Mouse (Mus musculus): ENCODE data around the gene Plxna4. TPM values are rescaled to one million over a fixed set of nuclear protein-coding genes. Genes with fewer than 3 reads are reported as not detected.

The Plxna4 gene
- polyA plus RNA-seq, 1 experiment, result 1.7 TPM

- no peak overlapping the region for H3K4me3 ChIP-seq (ENCODE audit: insufficient read depth, low read length)
- H3K27ac ChIP-seq (ENCODE audit: insufficient read depth, low read length), result no peak overlapping the region
- H3K4me1 ChIP-seq (ENCODE audit: control insufficient read depth, insufficient read depth, low read length), result no peaks in the 10 kb centered on the region
- TF ChIP-seq POLR2A (IDR thresholded peaks at IDR 0.05; ENCODE audit: low read depth, low read length), result no peak
- TF ChIP-seq CTCF (IDR thresholded peaks at IDR 0.05; ENCODE audit: borderline replicate concordance, insufficient read depth, low read length), result no peak
Observed at GRCm38 (mm10) chr6:32325851-32326250, 262.1 kb downstream of the Plxna4 start.

GRCm38 (mm10) chr6:32321187-32321586, 266.8 kb downstream of the Plxna4 start:
- Histone ChIP-seq H3K4me1 (ENCODE audit: control insufficient read depth, insufficient read depth, low read length) (no peaks in the 10 kb centered on the region), H3K27ac (ENCODE audit: insufficient read depth, low read length) (no peak overlapping the region), H3K4me3 (ENCODE audit: insufficient read depth, low read length) (no peak overlapping the region)
- TF ChIP-seq CTCF (IDR thresholded peaks at IDR 0.05; ENCODE audit: borderline replicate concordance, insufficient read depth, low read length) (no peak), POLR2A (IDR thresholded peaks at IDR 0.05; ENCODE audit: low read depth, low read length) (no peak)

DNA sequence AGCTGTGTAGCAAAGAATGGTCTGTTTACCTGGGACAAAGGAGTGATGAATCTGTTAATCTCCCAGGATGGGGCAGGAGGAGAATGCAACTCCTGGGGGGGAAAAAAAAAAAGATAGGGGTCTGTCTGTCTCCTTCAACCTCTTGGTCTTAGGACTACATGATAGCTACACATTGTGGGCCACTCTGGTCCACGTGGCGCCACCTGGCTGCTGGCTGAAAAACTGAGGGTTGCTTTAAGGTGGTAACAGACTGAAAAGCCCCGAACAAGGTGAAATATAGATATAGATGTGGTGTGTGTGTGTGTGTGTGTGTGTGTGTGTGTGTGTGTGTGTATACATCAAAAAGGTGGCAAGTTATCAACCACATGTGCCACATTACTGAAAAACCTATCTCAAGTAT, 267.7 kb downstream of the Plxna4 start:
- Histone ChIP-seq H3K4me1 (ENCODE audit: control insufficient read depth, insufficient read depth, low read length) (no peaks in the 10 kb centered on the region), H3K27ac (ENCODE audit: insufficient read depth, low read length) (no peak overlapping the region), H3K4me3 (ENCODE audit: insufficient read depth, low read length) (no peak overlapping the region)
- TF ChIP-seq CTCF (IDR thresholded peaks at IDR 0.05; ENCODE audit: borderline replicate concordance, insufficient read depth, low read length) (peak; percentile 52; the same call in 1 of the 2 replicates), POLR2A (IDR thresholded peaks at IDR 0.05; ENCODE audit: low read depth, low read length) (no peak)

DNA sequence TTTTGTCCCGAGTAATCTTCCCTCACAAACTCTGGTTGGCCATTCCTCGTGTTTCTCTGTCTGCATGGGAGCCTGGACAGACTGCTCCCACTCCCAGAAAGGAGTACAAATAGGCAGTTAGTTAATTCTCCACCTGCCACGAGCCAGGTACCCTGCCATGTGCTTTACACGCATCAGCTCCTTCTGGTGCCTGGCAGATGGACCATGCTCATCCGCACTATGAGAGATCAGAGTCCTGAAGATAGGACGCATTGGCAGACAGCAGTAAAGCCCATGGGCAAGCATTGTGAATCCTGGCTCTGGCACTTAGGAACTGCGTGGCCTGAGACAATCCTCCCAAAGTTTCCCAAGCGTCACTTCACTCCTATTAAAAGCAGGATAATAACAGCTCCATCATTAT, 270.5 kb downstream of the Plxna4 start:
- no peak overlapping the region for H3K27ac ChIP-seq (ENCODE audit: insufficient read depth, low read length)
- H3K4me3 ChIP-seq (ENCODE audit: insufficient read depth, low read length), result no peak overlapping the region
- H3K4me1 ChIP-seq (ENCODE audit: control insufficient read depth, insufficient read depth, low read length), result no peaks in the 10 kb centered on the region
- no peak for TF ChIP-seq POLR2A (IDR thresholded peaks at IDR 0.05; ENCODE audit: low read depth, low read length)
- no peak for TF ChIP-seq CTCF (IDR thresholded peaks at IDR 0.05; ENCODE audit: borderline replicate concordance, insufficient read depth, low read length)

DNA sequence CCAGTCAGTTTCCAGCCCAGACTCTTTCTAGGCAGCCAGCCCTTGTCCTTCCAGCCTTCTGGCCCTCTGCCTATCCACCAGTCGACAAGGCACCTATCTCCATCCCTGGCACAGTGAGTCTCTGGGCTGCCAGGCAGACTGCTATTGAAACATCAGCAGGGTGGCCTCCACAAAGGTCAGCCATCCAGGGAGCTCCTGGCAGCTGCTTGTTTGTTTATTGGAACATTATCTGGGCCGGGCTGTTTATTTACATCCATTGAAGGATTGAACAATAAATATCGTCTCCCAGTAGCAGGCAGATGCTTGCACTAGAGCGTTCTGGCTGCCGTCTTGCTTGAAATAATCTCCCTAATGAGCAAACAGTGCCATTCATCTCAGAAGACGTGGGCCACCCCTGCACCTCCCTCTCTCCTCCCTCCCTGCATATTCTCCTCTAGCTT, 273.0 kb downstream of the Plxna4 start:
- no peaks in the 10 kb centered on the region for H3K4me1 ChIP-seq (ENCODE audit: control insufficient read depth, insufficient read depth, low read length)
- TF ChIP-seq CTCF (IDR thresholded peaks at IDR 0.05; ENCODE audit: borderline replicate concordance, insufficient read depth, low read length), result no peak
- TF ChIP-seq POLR2A (IDR thresholded peaks at IDR 0.05; ENCODE audit: low read depth, low read length), result no peak
- H3K27ac ChIP-seq (ENCODE audit: insufficient read depth, low read length), result no peak overlapping the region
- no peak overlapping the region for H3K4me3 ChIP-seq (ENCODE audit: insufficient read depth, low read length)

DNA sequence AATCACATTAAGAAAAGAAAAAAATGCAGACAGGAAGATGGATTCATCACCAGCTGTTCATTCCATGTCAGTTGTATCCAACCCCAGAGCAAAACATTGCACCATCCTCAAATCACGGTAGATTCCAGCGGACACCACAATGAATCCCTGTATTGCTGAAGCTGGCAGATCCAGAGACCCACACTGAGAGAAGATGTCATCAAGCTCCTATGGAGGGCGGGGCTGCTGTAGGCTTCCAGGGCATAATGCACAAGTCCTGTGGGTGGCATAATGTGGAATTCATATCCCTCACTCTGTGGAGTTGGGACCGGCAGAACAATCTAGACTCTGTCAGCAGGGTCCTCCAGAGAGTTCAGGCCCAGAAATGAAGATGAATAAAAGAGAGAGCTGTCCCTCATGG, 278.8 kb downstream of the Plxna4 start:
- no peak for TF ChIP-seq POLR2A (IDR thresholded peaks at IDR 0.05; ENCODE audit: low read depth, low read length)
- TF ChIP-seq CTCF (IDR thresholded peaks at IDR 0.05; ENCODE audit: borderline replicate concordance, insufficient read depth, low read length), result no peak
- Histone ChIP-seq H3K4me1 (ENCODE audit: control insufficient read depth, insufficient read depth, low read length) (no peaks in the 10 kb centered on the region), H3K27ac (ENCODE audit: insufficient read depth, low read length) (no peak overlapping the region), H3K4me3 (ENCODE audit: insufficient read depth, low read length) (no peak overlapping the region)

DNA sequence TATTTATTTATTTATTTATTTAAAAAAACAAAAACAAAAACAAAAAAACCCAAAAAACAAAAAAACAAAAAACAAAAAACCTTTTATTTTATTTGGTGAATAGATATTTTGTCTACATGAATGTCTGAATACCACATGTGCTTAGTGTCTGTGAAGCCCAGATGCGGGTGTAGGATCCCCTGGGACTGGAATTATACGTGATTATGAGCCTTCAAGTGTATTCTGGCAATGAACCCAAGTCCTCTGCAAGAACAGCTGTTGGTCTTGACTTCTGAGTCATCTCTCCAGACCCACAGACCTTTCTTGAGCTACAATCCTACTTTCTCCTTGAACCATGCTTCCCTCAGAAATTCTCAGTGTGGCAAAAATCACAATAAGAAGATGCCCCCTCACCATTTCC, 287.4 kb downstream of the Plxna4 start:
- no peak for TF ChIP-seq POLR2A (IDR thresholded peaks at IDR 0.05; ENCODE audit: low read depth, low read length)
- no peak for TF ChIP-seq CTCF (IDR thresholded peaks at IDR 0.05; ENCODE audit: borderline replicate concordance, insufficient read depth, low read length)
- H3K27ac ChIP-seq (ENCODE audit: insufficient read depth, low read length), result no peak overlapping the region
- H3K4me3 ChIP-seq (ENCODE audit: insufficient read depth, low read length), result no peak overlapping the region
- H3K4me1 ChIP-seq (ENCODE audit: control insufficient read depth, insufficient read depth, low read length), result no peaks in the 10 kb centered on the region

GRCm38 (mm10) chr6:32281457-32281856, 306.5 kb downstream of the Plxna4 start:
- Histone ChIP-seq H3K27ac (ENCODE audit: insufficient read depth, low read length) (no peak overlapping the region), H3K4me1 (ENCODE audit: control insufficient read depth, insufficient read depth, low read length) (no peaks in the 10 kb centered on the region)
- TF ChIP-seq POLR2A (IDR thresholded peaks at IDR 0.05; ENCODE audit: low read depth, low read length), result no peak
- no peak for TF ChIP-seq CTCF (IDR thresholded peaks at IDR 0.05; ENCODE audit: borderline replicate concordance, insufficient read depth, low read length)

GRCm38 (mm10) chr6:32280728-32281127, 307.3 kb downstream of the Plxna4 start:
- H3K4me3 ChIP-seq (ENCODE audit: insufficient read depth, low read length), result no peak overlapping the region
- TF ChIP-seq CTCF (IDR thresholded peaks at IDR 0.05; ENCODE audit: borderline replicate concordance, insufficient read depth, low read length) (no peak), POLR2A (IDR thresholded peaks at IDR 0.05; ENCODE audit: low read depth, low read length) (no peak)
- H3K27ac ChIP-seq (ENCODE audit: insufficient read depth, low read length), result no peak overlapping the region
- no peaks in the 10 kb centered on the region for H3K4me1 ChIP-seq (ENCODE audit: control insufficient read depth, insufficient read depth, low read length)

More at GRCm38 (mm10) chr6:32281457-32281856, 306.5 kb downstream of the Plxna4 start:
- H3K4me3 ChIP-seq (ENCODE audit: insufficient read depth, low read length), result no peak overlapping the region

GRCm38 (mm10) chr6:32271463-32271862, 316.5 kb downstream of the Plxna4 start:
- Histone ChIP-seq H3K4me3 (ENCODE audit: insufficient read depth, low read length) (no peak overlapping the region), H3K27ac (ENCODE audit: insufficient read depth, low read length) (no peak overlapping the region), H3K4me1 (ENCODE audit: control insufficient read depth, insufficient read depth, low read length) (no peaks in the 10 kb centered on the region)
- TF ChIP-seq POLR2A (IDR thresholded peaks at IDR 0.05; ENCODE audit: low read depth, low read length), result no peak
- TF ChIP-seq CTCF (IDR thresholded peaks at IDR 0.05; ENCODE audit: borderline replicate concordance, insufficient read depth, low read length), result no peak

GRCm38 (mm10) chr6:32266085-32266484, 321.9 kb downstream of the Plxna4 start:
- TF ChIP-seq POLR2A (IDR thresholded peaks at IDR 0.05; ENCODE audit: low read depth, low read length), result no peak
- no peak for TF ChIP-seq CTCF (IDR thresholded peaks at IDR 0.05; ENCODE audit: borderline replicate concordance, insufficient read depth, low read length)
- Histone ChIP-seq H3K4me1 (ENCODE audit: control insufficient read depth, insufficient read depth, low read length) (no peaks in the 10 kb centered on the region), H3K4me3 (ENCODE audit: insufficient read depth, low read length) (no peak overlapping the region), H3K27ac (ENCODE audit: insufficient read depth, low read length) (no peak overlapping the region)
